Mouse (Mus musculus) left cerebral cortex, postnatal 10 days (tissue): ENCODE measurements around the gene Tbc1d17. TPM values are rescaled to one million over a fixed set of nuclear protein-coding genes. Genes with fewer than 3 reads are reported as not detected.

Experiments used
- DNase-seq, 2 experiments: peaks; one replicate each; pipeline ENCODE4 v3.0.0; 2021 to 2022; ENCODE audit warnings: low spot score in 2 of 2, mixed read lengths in 1 of 2; ENCODE audit errors: extremely low spot score in 1 of 2
- intact Hi-C: fragments of 180-260 bp; cut with DNase I; formaldehyde crosslinking; loops from one replicate; pipeline ENCODE4 v1.15.1; 2025
- total RNA-seq, 2 experiments: library from RNA; stranded (reverse); gene quantifications; 2 replicates each; pipeline ENCODE4 v1.2.3; 2021

Tbc1d17 gene
- total RNA-seq, 2 experiments from 2014 or later, result 43.2 to 61.0 TPM

DNA sequence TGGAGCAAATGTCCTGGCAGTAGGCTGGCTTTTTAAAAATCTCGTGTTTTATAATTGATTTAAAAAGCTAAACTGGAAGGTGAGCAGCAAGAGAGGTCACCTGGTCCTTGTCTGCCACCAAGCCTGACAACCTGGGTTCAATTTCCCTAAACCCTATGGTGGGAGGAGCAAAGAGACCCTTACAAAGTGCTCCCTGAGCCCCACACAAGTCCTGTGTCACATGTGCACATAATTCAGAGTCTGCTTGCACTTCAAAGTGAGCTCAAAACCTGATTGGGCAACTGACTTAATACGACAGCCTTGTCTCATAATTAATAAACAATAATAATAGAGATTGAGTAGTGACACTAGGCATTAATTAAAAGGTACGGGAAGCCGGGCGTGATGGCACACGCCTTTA lies 21.7 kb upstream of the Tbc1d17 start:
- DNase-seq, result no peak
- intact Hi-C loops, result no loop called here

GRCm38 (mm10) chr7:44869697-44870528 lies 21.0 kb upstream of the Tbc1d17 start, which contains the start of gene Ptov1:
TSS of gene Ptov1 (minus strand) at chr7:44869788.
- DNase-seq, result peak; percentile 96 to 97
- intact Hi-C loops, result no loop called here

- intact Hi-C loops, result no loop called here
- DNase-seq, result peak in 1 of 2 experiments; percentile 81
Observed at GRCm38 (mm10) chr7:44868919-44869696, 20.2 kb upstream of the Tbc1d17 start.

DNA sequence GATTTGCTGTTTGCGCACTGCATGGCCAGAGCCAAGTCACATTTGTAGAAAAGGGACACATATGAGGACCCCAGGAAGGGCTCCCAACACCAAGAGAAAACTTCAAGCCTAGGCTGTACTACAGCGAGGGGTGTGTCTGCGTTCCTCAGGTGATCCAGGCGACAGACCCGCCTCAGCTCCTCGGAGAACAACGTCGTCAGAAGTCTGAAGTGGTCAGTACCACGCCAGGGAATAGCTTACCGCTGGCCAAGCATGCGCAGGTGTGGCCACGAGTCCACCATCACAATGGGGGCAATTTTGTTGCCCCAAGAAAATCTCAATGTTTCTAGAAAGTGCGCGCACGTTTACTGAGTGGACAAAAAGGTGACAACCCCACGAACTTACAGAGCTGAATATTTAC lies 19.6 kb upstream of the Tbc1d17 start:
- intact Hi-C loops, result no loop called here
- DNase-seq, result no peak

DNA sequence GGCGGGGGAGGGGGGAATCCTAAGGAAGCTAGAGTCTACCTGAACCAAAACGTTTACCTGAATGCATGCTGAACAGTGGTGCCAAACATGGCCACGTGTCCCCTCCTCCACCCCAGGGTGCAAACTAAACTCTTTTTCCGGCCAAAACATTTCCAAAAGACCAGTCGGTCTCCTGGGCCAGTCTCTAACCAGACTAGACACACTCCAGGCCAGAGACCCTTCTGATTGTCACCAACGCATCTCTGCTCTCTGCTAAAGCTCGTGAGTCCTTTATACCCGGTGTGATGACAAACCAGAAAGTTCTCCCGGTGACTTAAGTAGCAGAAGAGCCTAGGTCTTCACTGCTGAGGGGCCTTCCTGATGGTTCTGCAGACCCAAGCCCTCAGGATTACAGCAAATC lies 18.9 kb upstream of the Tbc1d17 start:
- intact Hi-C loops, result no loop called here
- DNase-seq, result no peak

- DNase-seq, result no peak
- intact Hi-C loops, result no loop called here
Observed at GRCm38 (mm10) chr7:44867010-44867702, 18.3 kb upstream of the Tbc1d17 start.

- intact Hi-C loops, result no loop called here
- peak in 1 of 2 experiments; percentile 79 for DNase-seq
Observed at GRCm38 (mm10) chr7:44866276-44867009, 17.6 kb upstream of the Tbc1d17 start.

- intact Hi-C loops, result no loop called here
- peak in 1 of 2 experiments; percentile 61 for DNase-seq
Observed at GRCm38 (mm10) chr7:44864595-44865542, 16.0 kb upstream of the Tbc1d17 start.

DNA sequence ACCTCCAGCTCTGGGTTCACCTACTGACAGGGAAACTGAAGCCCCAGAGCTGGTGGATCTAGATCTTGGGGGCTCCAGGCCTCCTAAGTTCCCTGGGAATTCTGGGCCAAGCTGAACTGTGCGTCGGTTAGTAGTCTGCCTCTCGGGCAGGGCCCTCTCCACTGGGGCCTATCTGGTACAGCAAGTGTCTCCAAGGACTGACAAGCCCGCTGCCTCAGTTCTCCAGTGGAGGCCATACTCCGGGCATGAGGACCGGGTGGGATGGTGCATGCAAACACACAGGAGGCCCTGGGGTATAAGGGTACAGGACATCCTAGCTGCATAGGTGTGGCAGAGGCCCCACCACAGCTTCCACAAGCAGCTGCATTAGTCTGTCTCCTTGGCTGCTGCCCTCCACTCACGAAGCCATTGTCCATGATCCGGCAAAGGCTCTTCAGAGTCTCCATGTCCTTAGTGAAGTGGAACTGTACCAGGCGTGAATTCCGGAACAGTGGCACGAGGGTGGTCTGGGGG lies 15.2 kb upstream of the Tbc1d17 start:
- DNase-seq, result no peak
- intact Hi-C loops, result no loop called here

GRCm38 (mm10) chr7:44863210-44863609 lies 14.3 kb upstream of the Tbc1d17 start:
- intact Hi-C loops, result no loop called here
- DNase-seq, result no peak

DNA sequence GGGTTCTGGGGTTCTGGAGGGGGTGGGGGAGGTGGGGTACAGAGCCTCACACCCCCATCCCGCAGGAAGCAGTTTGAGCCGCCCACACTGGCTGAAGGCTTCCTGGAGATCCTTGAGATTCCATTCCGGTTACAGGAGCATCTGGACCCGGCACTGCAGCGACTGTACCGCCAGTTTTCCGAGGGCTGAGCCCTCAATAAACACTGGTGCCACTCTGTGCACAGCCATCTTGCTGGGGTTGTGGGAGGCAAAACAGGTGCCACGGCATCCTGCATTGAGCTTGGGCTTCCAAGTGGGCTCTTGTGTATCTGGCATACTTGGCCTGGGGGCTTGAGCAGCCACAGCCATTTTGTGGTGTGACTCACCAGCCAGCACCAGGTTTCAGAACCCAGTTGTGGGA lies 13.6 kb upstream of the Tbc1d17 start:
- intact Hi-C loops, result no loop called here
- no peak for DNase-seq

- no peak for DNase-seq
- intact Hi-C loops, result no loop called here
Observed at GRCm38 (mm10) chr7:44861429-44861816, 12.5 kb upstream of the Tbc1d17 start.

GRCm38 (mm10) chr7:44860576-44861428 lies 11.9 kb upstream of the Tbc1d17 start:
- DNase-seq, result peak in 1 of 2 experiments; percentile 86
- intact Hi-C loops, result no loop called here

- DNase-seq, result no peak
- intact Hi-C loops, result no loop called here
Observed at GRCm38 (mm10) chr7:44859896-44860295, 11.0 kb upstream of the Tbc1d17 start.

GRCm38 (mm10) chr7:44857905-44858304 lies 9.0 kb upstream of the Tbc1d17 start:
- intact Hi-C loops, result no loop called here
- peak in 1 of 2 experiments; percentile 66 for DNase-seq

DNA sequence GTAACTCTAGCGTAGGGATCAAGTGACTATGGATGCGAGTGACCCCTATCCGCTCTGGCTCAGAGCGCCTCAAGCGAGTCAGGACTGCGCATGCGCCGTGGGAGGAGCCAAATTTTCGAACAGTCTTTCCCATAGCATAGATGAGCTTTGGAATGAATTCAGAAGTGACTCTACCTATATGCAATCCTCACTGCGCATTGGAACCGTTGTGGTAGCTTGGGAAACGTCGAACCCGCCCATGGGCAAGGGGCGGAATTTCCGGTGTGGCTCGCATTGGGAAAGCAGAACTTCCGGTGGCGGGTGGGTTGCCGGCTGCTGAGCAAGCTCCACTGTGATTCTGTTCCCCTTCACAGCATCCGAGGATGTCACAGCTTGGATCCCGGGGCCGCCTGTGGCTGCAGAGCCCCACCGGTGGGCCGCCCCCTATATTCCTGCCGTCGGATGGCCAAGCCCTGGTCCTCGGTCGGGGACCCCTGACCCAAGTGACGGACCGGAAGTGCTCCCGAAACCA lies 8.2 kb upstream of the Tbc1d17 start, which contains the start of gene Pnkp:
TSS of gene Pnkp (plus strand) at position 98 of the 511 bp plus-strand sequence.
- intact Hi-C loops, result no loop called here
- peak; percentile 92 for DNase-seq
